Mouse (Mus musculus) neural tube, embryonic 15.5 days (tissue): ENCODE data around the gene Txnrd2. TPM values are rescaled to one million over a fixed set of nuclear protein-coding genes. Genes with fewer than 3 reads are reported as not detected.

Experiments
- ATAC-seq: fragments of 200-750 bp; cut with Nextera tagmentation; 2 replicates; pipeline ENCODE4 v1.8.0; 2017; ENCODE audit warnings: mild to moderate bottlenecking, moderate TSS enrichment, moderate library complexity; ENCODE audit not compliant: low FRiP score
- H3K27ac ChIP-seq: fragments of 300-500 bp; sonication (generic); replicated peaks from 2 replicates; pipeline ENCODE4 v1.5.1; 2015; ENCODE audit warnings: mild to moderate bottlenecking, inconsistent platforms
- H3K27me3 ChIP-seq: fragments of 300-500 bp; sonication (generic); replicated peaks from 2 replicates; pipeline ENCODE4 v1.6.1; 2015; ENCODE audit warnings: inconsistent platforms
- H3K36me3 ChIP-seq: fragments of 300-500 bp; sonication (generic); 2 replicates; pipeline ENCODE4 v1.6.1; 2015; ENCODE audit warnings: inconsistent platforms
- H3K4me1 ChIP-seq: fragments of 300-500 bp; sonication (generic); 2 replicates; pipeline ENCODE4 v1.6.1; 2015; ENCODE audit warnings: inconsistent platforms
- H3K4me2 ChIP-seq: fragments of 300-500 bp; sonication (generic); 2 replicates; pipeline ENCODE4 v1.6.1; 2015; ENCODE audit warnings: inconsistent platforms, mild to moderate bottlenecking, moderate library complexity
- H3K4me3 ChIP-seq: fragments of 300-500 bp; sonication (generic); replicated peaks from 2 replicates; pipeline ENCODE4 v1.5.1; 2015; ENCODE audit warnings: mild to moderate bottlenecking, inconsistent platforms
- H3K9ac ChIP-seq: fragments of 300-500 bp; sonication (generic); replicated peaks from 2 replicates; pipeline ENCODE4 v1.6.1; 2015; ENCODE audit warnings: mild to moderate bottlenecking, inconsistent platforms
- H3K9me3 ChIP-seq: fragments of 300-500 bp; sonication (generic); replicated peaks from 2 replicates; pipeline ENCODE4 v1.6.1; 2016; ENCODE audit warnings: inconsistent platforms
- WGBS: fragments of 180-500 bp; shearing (Covaris S2); methylation state at CpG from one replicate; pipeline ENCODE4 v1.1.7; 2015; ENCODE audit warnings: mixed read lengths; 5-methylcytosine and 5-hydroxymethylcytosine counted together
- polyA plus RNA-seq: library from polyadenylated mRNA; unstranded; fragments of >200 nt; fragmentation: Nextera tagmentation; extraction: Ambion mirVana; gene quantifications from 2 replicates; pipeline ENCODE4 v1.2.1, GENCODE M21; 2015

Gene Txnrd2
- polyA plus RNA-seq, 1 experiment from 2014 or later = 30.9 TPM

DNA sequence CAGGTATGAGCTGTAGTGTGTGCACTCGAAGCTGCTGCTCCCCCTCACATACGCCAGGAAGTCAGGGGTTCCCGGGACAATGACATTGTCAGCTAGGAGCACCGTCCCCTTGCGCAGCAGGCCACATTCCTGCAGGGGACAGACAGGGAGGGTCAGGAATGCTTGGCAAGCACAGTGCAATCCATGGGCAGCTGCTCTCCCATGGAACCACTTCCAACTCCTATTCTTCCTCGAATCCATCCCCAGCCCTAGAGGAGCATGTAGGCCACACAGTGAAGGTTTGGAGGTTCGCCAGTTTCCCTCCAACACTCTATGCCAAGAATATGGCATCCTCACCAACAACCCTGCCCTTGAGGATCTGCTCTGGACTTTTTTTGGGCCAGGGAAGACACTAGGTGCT is 18.3 kb upstream of the Txnrd2 start:
- peaks cover 59% of the 10 kb centered on the region for H3K36me3 ChIP-seq
- peak overlapping the region; percentile 68 for H3K27ac ChIP-seq
- ATAC-seq = no peak
- no peak overlapping the region for H3K9ac ChIP-seq
- no peaks in the 10 kb centered on the region for H3K9me3 ChIP-seq
- 58% methylated on average over 7 of the region's 7 CpGs for WGBS
- H3K4me1 ChIP-seq = peaks cover 30% of the 10 kb centered on the region
- no peak overlapping the region for H3K4me3 ChIP-seq
- H3K27me3 ChIP-seq = no peaks in the 10 kb centered on the region
- H3K4me2 ChIP-seq = no peak overlapping the region

DNA sequence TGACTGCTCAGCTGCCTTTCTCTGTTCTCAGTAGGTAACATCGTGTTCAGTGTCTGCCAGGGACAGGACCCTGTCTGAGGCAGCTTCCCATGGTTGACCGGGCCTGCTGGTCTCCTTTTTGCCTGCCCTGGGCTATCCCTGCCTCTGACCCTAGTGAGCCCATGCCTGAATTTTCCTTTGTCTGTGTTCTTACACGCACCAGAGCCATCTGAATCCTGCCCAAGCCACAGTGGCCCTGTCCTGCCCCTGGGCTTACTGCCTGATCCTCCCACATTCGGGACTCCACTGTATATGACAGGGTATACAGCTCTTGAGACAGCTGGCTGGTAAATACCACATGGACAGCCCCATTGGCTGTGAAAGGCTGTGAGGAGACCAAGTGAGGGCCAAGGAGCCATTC is 16.4 kb upstream of the Txnrd2 start:
- Histone ChIP-seq H3K9me3 (no peaks in the 10 kb centered on the region), H3K4me2 (no peak overlapping the region), H3K36me3 (peaks cover 41% of the 10 kb centered on the region), H3K27me3 (no peaks in the 10 kb centered on the region), H3K9ac (no peak overlapping the region), H3K4me3 (no peak overlapping the region), H3K27ac (no peak overlapping the region; the same call in 1 of the 2 replicates), H3K4me1 (peaks cover 30% of the 10 kb centered on the region)
- whole genome bisulfite sequencing = 78% methylated on average over 4 of the region's 4 CpGs
- ATAC-seq = no peak

DNA sequence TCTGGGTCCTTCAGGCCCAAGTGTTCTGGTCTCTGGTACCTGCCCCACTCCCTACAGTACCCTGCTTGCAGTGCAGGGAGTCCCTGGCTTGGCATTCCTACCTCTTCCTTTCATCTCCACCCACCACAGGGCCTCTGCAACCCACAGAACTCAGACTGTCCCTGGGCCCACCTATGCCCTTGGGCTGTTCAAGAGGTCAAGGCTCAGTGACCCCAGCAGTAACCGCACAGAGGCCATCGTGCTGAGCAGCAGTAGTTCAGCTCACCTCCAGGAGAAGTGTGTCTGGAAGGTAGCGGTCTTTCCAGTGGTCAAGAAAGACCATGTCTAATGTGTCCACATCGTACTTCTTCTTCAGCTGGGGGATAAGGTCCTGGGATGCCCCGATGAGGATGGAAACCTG is 15.8 kb upstream of the Txnrd2 start:
- Histone ChIP-seq H3K27ac (no peak overlapping the region), H3K4me2 (no peak overlapping the region), H3K9me3 (no peaks in the 10 kb centered on the region), H3K27me3 (no peaks in the 10 kb centered on the region), H3K4me1 (peaks cover 30% of the 10 kb centered on the region), H3K9ac (no peak overlapping the region), H3K4me3 (no peak overlapping the region), H3K36me3 (peaks cover 38% of the 10 kb centered on the region)
- 81% methylated on average over 5 of the region's 5 CpGs for WGBS
- ATAC-seq = no peak

DNA sequence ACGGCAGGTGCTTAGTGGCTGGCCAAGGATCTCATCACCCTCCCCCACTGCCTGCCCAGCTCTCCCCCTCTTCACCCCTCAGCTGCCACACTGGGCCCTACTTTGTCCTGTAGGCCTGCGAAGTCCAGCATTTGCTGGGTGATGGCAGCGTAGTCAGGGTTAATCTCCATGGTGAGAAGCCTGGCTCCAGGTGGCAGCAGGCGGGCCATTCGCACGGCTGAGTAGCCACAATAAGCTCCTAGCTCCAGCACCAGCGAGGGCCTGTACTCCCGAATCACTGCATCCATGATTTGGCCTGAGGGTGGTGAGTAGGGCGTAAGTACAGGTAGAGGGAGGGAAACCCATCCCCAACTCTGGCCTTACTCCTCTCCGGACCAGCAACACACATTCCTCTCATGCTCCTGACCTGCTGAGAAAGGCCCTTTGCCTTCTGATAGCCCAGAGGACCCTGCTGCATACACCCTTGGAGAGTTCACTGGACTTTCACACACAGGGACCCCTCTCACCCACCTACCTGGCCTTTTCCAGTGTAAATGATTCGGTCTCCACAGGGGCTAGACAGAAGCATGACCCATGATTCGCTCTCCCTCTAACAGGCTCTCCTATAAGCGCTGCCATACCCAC is 15.0 kb upstream of the Txnrd2 start:
- Histone ChIP-seq H3K9me3 (no peaks in the 10 kb centered on the region), H3K4me1 (peaks cover 30% of the 10 kb centered on the region), H3K4me2 (no peak overlapping the region), H3K27ac (peak overlapping the region; percentile 56), H3K9ac (no peak overlapping the region), H3K4me3 (no peak overlapping the region), H3K36me3 (peaks cover 34% of the 10 kb centered on the region), H3K27me3 (no peaks in the 10 kb centered on the region)
- 60% methylated on average over 13 of the region's 13 CpGs for WGBS
- ATAC-seq = peak; percentile 23; the same call in 1 of the 2 replicates

DNA sequence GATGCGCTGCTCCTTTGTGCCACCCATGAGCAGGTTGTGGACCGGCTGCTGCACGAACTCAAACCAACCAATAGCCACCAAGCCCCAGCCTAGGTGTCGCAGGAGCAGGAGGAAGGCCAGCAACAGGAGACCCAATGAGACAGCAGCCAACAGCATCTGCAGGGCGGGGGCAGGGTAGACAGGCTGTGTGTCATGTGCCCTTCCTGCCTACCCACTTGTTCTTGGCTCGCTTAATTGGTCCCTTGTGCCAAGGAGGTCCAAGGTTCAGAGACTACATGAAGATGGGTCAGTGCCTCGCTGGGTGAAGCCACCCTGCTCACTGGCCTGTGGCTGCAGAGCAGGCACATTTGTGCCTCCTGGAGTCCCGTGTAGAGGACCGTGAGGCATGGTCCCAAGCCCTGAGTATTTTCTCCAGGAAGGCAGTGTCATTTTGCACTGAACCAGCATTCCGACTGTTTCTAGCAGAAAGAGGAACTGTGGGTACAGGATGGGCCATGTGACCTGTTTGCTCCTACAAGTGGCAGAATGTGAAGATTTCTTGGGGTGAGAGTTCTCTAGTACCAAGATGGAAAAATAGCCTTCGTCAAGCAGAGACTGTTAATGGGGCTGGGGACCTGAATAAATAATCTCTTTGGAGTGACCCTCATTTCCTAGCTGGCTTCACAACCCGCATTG is 14.2 kb upstream of the Txnrd2 start:
- Histone ChIP-seq H3K4me2 (no peak overlapping the region), H3K27me3 (no peaks in the 10 kb centered on the region), H3K4me3 (no peak overlapping the region), H3K36me3 (peaks cover 29% of the 10 kb centered on the region), H3K9ac (no peak overlapping the region), H3K27ac (no peak overlapping the region), H3K9me3 (no peaks in the 10 kb centered on the region), H3K4me1 (peaks cover 34% of the 10 kb centered on the region)
- no peak for ATAC-seq
- WGBS = 85% methylated on average over 12 of the region's 12 CpGs

DNA sequence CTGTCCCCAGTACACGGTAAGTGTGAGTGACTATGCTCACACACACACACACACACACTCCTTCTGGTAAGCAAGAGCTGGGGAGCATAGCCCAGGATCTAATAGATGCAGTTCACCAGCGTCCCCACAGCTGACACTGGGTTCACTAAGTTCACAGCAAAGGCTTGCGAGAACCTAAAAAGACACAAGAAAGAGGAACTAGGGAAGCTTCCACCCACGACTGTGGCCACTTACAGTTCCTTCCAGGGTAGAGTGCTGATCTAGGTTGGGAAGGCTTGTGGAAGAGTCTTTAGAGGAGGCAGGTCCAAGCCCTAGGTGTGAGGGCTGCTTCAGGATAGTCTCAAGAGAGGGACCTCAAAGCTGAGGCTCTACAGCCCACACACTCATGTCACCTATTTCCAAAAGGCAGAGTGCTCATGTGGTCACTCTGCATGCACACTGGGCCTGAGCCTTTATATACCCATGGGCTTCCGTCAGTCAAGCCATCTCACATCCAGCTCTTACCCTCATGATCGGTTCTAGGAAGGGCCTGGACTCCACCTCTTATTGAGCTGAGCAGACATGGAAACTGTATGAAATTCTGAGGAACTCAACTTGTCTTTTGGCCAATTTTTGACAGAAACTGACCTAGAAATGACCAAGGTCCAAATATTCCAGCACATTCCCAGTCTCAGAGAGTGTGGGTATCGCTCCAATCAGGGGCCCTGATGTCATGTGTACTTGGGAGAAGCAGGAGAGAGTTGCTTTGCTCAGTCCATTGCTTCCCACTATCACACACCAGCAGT is 13.0 kb upstream of the Txnrd2 start:
- peaks cover 23% of the 10 kb centered on the region for H3K36me3 ChIP-seq
- H3K27ac ChIP-seq = no peak overlapping the region
- no peak overlapping the region for H3K9ac ChIP-seq
- 89% methylated on average over 7 of the region's 7 CpGs for WGBS
- H3K4me3 ChIP-seq = no peak overlapping the region
- H3K4me1 ChIP-seq = peaks cover 26% of the 10 kb centered on the region
- no peak overlapping the region for H3K4me2 ChIP-seq
- ATAC-seq = no peak
- H3K27me3 ChIP-seq = no peaks in the 10 kb centered on the region
- H3K9me3 ChIP-seq = no peaks in the 10 kb centered on the region

DNA sequence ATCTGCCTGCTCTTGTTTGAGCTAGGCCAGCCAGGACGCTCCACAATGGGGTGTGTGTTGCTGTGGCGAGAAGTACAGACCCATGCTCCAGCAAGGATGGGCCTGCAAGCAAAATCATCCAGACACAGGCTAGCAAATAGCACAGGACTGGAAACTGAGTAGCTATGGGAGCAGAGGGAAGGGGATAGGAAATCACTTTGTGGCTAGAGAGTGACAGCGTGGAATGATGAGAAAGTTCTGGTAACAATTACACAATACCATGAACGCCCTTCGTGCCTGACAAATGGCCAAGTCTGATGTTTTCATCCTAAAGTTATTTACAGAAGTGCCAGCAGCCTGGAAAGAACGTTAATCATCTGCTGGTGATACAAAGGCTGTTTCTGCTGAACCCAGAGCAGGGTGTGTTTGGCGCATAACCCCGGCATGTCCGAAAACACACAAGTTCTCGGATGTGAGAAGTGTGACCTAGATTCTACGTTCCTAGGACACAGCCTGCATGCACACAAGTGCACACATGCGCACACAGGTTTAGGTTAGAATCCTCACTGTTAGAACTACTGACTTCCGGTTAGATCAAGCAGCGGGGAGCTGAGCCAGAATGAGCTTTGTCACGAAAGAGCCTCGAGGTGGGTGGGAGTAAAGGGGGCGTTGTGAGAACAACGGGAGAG is 10.0 kb upstream of the Txnrd2 start:
- peaks cover 5% of the 10 kb centered on the region; the same call in 1 of the 2 replicates for H3K36me3 ChIP-seq
- no peaks in the 10 kb centered on the region for H3K27me3 ChIP-seq
- no peak overlapping the region for H3K9ac ChIP-seq
- no peak overlapping the region for H3K4me3 ChIP-seq
- H3K27ac ChIP-seq = peak overlapping the region; percentile 64
- H3K4me2 ChIP-seq = no peak overlapping the region
- 60% methylated on average over 18 of the region's 18 CpGs for WGBS
- H3K4me1 ChIP-seq = peaks cover 16% of the 10 kb centered on the region
- H3K9me3 ChIP-seq = no peaks in the 10 kb centered on the region
- ATAC-seq = no peak

DNA sequence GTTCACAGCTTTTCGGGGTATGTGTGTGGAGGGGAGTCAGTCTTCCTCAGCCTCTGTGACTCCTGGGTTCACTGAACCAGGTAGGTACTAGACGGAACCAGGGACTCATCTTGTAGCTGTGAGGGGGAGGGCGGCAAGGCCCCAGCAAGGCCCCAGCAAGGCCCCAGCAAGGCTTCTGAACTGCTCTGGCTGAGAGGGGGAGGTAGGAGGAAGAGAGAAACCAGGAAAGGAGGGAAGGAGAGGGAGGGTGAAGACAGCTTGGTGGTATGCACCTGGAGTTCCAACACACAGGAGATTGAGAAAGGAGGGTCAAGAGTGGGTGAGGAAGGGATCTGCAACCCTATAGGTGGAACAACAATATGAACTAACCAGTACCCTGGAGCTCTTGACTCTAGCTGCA is 9.3 kb upstream of the Txnrd2 start:
- no peaks in the 10 kb centered on the region for H3K9me3 ChIP-seq
- H3K9ac ChIP-seq = no peak overlapping the region
- 83% methylated on average over 3 of the region's 3 CpGs for WGBS
- H3K4me2 ChIP-seq = no peak overlapping the region
- H3K27ac ChIP-seq = peak overlapping the region; percentile 64
- H3K36me3 ChIP-seq = peaks cover 6% of the 10 kb centered on the region
- no peak overlapping the region for H3K4me3 ChIP-seq
- no peaks in the 10 kb centered on the region for H3K27me3 ChIP-seq
- ATAC-seq = no peak
- H3K4me1 ChIP-seq = peaks cover 10% of the 10 kb centered on the region; the same call in 1 of the 2 replicates

DNA sequence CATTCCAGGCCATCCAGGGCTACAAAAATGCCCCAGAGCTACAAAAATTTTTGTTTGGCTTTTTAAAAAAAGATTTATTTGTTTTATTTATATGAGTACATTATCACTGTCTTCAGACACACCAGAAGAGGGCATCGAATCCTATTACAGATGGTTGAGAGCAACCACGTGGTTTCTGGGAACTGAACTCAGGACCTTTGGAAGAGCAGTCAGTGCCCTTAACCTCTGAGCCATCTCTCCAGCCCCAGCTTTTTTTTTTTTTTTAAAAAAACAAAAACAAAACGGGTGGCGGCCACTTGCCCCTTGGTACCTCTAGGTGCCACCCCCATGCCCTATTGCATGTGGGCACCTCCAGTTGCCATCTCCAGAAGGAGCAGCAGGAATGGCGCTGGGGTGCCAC is 8.7 kb upstream of the Txnrd2 start:
- Histone ChIP-seq H3K4me2 (no peak overlapping the region), H3K9ac (no peak overlapping the region), H3K9me3 (no peaks in the 10 kb centered on the region), H3K27me3 (no peaks in the 10 kb centered on the region), H3K4me1 (peaks cover 8% of the 10 kb centered on the region; the same call in 1 of the 2 replicates), H3K27ac (no peak overlapping the region), H3K4me3 (no peak overlapping the region), H3K36me3 (peaks cover 11% of the 10 kb centered on the region)
- WGBS = 94% methylated on average over 5 of the region's 5 CpGs
- ATAC-seq = no peak

DNA sequence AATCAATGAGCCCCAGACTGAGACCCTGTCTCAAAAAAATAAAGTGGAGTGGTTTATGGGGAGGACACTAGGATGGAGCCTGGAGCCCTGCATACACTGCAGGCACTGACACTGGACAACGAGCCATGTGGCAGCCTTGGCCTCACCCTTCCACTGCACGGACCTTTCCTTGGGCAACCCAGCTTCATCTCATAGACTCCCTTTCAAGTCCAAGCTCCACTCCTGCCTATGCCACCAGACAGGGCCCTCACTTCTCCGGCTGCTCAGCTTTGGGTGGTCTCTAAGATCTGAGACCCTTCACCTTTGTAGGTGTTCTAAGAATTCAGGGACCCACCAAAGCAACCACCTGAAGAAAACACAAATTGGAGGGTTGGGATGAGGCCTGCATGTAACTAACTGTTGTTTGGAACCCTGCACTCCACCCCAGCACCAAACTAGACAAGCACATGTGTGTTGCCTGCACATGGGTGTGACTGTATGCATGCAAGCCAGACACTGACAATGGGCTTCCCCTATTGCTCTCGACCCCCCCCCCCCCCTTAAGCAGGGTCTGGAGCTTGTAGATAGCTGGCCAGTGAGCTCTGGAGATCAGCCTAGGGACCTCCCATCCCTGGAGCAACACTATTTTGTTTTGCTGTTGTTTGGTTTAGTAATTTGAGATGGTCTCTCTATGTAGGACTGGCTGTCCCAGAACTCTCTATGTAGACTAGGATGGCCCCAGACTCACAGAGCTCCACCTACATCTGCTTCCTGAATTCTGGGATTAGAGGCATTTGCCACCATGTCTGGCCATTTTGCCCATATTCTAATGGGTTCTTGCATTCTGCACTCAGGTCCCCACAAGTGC is 7.2 kb upstream of the Txnrd2 start:
- H3K4me1 ChIP-seq = peaks cover 10% of the 10 kb centered on the region
- H3K4me2 ChIP-seq = no peak overlapping the region
- no peak for ATAC-seq
- H3K4me3 ChIP-seq = no peak overlapping the region
- peaks cover 15% of the 10 kb centered on the region for H3K36me3 ChIP-seq
- H3K27ac ChIP-seq = no peak overlapping the region
- 86% methylated on average over 4 of the region's 4 CpGs for WGBS
- no peak overlapping the region for H3K9ac ChIP-seq
- H3K9me3 ChIP-seq = no peaks in the 10 kb centered on the region
- no peaks in the 10 kb centered on the region for H3K27me3 ChIP-seq

DNA sequence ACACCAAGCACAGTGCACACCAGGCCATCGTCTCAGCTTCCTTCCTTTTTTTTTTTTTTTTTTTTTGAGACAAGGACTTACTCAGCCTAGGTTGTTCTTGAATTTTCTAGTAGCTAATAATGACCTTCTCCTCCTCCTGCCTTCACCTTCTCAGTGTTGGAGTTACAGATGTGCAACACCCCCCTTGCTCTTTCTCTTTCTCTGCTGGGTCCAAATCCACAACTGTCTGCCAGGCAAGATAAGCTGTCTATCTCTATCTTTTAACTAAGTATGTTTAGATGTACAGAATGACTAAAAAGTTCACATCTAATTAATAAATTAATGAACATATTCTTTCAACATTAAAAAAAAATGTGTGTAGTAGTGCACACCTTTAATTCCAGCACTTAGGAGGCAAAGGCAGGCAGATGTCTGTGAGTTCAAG is 6.6 kb upstream of the Txnrd2 start:
- no peak overlapping the region for H3K4me2 ChIP-seq
- H3K27me3 ChIP-seq = no peaks in the 10 kb centered on the region
- 79% methylated on average over 1 of the region's 1 CpGs for WGBS
- H3K4me3 ChIP-seq = no peak overlapping the region
- H3K9ac ChIP-seq = no peak overlapping the region
- no peak overlapping the region for H3K27ac ChIP-seq
- H3K9me3 ChIP-seq = no peaks in the 10 kb centered on the region
- ATAC-seq = no peak
- peaks cover 17% of the 10 kb centered on the region for H3K4me1 ChIP-seq
- H3K36me3 ChIP-seq = peaks cover 15% of the 10 kb centered on the region
